Mouse (Mus musculus) stomach, embryonic 16.5 days (tissue): ENCODE measurements around the gene Grb14. TPM values are rescaled to one million over a fixed set of nuclear protein-coding genes. Genes with fewer than 3 reads are reported as not detected.
A peak's percentile ranks its signal among the peaks of the same experiment; 100 is the strongest.

Source experiments
- ATAC-seq: fragments of 200-750 bp; cut with Nextera tagmentation; 2 replicates; pipeline ENCODE4 v1.8.0; 2017; ENCODE audit warnings: moderate number of reproducible peaks, moderate TSS enrichment; ENCODE audit not compliant: insufficient read depth, low FRiP score
- H3K27ac ChIP-seq: fragments of 300-500 bp; sonication (generic); 2 replicates; pipeline ENCODE4 v1.5.1; 2014; ENCODE audit warnings: low read length
- H3K27me3 ChIP-seq: fragments of 300-500 bp; sonication (generic); 2 replicates; pipeline ENCODE4 v1.6.1; 2014; ENCODE audit warnings: low read length, control low read depth, mixed read lengths; ENCODE audit not compliant: control insufficient read depth, insufficient read depth
- H3K36me3 ChIP-seq: fragments of 300-500 bp; sonication (generic); 2 replicates; pipeline ENCODE4 v1.6.1; 2014; ENCODE audit warnings: low read length; ENCODE audit not compliant: control insufficient read depth, insufficient read depth
- H3K4me1 ChIP-seq: fragments of 300-500 bp; sonication (generic); 2 replicates; pipeline ENCODE4 v1.6.1; 2014; ENCODE audit warnings: low read length, control low read depth, mixed read lengths; ENCODE audit not compliant: control insufficient read depth, insufficient read depth
- H3K4me2 ChIP-seq: fragments of 300-500 bp; sonication (generic); 2 replicates; pipeline ENCODE4 v1.6.1; 2014; ENCODE audit warnings: low read depth, low read length, mixed read lengths
- H3K4me3 ChIP-seq: fragments of 300-500 bp; sonication (generic); replicated peaks from 2 replicates; pipeline ENCODE4 v1.5.1; 2014; ENCODE audit warnings: mild to moderate bottlenecking, low read length
- H3K9ac ChIP-seq: fragments of 300-500 bp; sonication (generic); 2 replicates; pipeline ENCODE4 v1.6.1; 2014; ENCODE audit warnings: low read length
- H3K9me3 ChIP-seq: fragments of 300-500 bp; sonication (generic); replicated peaks from 2 replicates; pipeline ENCODE4 v1.6.1; 2016; ENCODE audit warnings: low read length, control low read depth; ENCODE audit not compliant: control insufficient read depth
- WGBS: fragments of 180-500 bp; shearing (Covaris S2); extraction: QIAGEN DNeasy Blood & Tissue Kit; methylation state at CpG from one replicate; pipeline ENCODE4 v1.1.7; 2014; 5-methylcytosine and 5-hydroxymethylcytosine counted together
- polyA plus RNA-seq: library from polyadenylated mRNA; unstranded; fragments of >200 nt; fragmentation: Nextera tagmentation; extraction: Ambion mirVana; gene quantifications from 2 replicates; pipeline ENCODE4 v1.2.1, GENCODE M21; 2015

The Grb14 gene
- polyA plus RNA-seq, 1 experiment from 2014 or later: 18.0 TPM

DNA sequence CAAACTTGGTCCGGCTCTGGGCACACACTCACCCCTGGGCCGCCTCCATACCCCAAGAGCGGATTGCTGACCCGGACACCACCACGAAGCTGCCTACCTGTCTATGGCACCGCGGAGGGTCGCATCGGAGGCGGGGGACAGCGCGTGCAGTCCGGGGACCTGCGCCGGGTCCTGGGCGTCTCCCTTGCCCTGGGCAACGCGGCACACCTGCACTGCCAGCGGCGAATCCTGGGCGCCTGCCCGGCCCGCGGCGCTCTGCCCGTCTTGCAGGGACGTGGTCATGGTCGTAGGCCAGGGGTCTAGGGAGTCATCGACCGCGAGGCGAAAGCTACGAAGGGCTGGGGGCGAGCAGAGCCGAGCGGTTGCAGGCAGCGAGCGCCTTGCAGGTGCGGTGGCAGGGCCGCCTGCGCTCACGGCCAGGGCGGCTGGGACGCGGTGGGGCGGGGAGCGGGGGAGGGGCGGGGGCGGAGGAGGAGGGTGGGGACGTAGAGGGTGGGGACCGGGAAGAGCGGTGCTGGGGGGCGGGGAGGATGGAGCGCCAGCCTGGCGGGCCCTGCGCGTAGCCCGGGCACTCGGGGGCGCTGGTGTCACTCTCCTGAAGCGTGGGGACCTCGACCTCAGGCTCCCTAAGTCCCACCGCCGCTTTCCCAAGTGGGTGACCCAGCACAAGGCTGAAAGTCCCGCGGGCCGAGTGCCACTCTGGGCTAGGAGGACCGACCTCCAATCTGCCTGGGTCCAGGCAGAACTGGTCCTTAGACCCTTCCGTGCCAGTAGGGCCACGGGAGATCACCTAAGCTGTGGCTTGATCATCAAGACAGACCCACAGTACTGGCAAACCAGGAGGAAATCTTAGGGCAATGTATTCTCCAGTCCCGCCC, 2.2 kb downstream of the Grb14 start:
- Histone ChIP-seq H3K27me3 (no peaks in the 10 kb centered on the region), H3K36me3 (no peaks in the 10 kb centered on the region), H3K4me1 (no peaks in the 10 kb centered on the region), H3K9ac (peak overlapping the region; percentile 72), H3K9me3 (no peaks in the 10 kb centered on the region), H3K4me3 (peak overlapping the region; percentile 63), H3K4me2 (peak overlapping the region; percentile 97), H3K27ac (peak overlapping the region; percentile 46; the same call in 1 of the 2 replicates)
- ATAC-seq: peak; percentile 92
- WGBS: under 1% methylated on average over 67 of the region's 71 CpGs

DNA sequence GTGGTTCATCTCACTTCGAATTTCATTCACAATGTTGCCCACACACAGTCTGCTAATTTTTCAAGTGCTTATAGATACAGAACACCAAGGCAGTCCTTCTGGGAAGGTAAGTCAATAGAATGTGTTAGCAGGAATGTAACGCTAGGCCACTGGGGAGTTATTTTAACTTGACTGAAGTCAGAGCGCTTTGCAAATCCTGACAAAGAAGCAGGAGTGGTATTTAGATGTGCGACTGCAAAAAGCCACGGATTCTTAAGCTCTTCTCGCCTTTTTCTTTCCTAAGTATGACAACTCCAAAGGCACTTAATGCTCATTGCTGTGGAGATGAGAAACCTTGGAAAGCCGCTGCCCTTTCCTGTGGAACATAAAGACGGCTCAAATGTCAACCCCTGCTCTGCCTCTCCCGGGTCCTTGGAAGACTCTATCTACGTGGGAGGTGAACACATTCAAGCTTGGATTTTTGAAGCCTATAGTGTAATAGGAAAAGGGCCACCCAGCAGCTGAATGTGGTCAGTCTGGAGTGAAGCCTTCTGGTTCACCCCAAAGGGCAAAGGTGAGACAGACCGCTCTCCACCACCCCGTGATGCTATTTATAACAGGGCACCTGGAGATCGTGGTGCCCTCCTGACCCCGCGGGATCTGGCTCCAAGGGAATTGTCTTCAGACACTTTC, 3.0 kb downstream of the Grb14 start:
- Histone ChIP-seq H3K4me2 (peak overlapping the region; percentile 97), H3K9me3 (no peaks in the 10 kb centered on the region), H3K27ac (peak overlapping the region; percentile 46; the same call in 1 of the 2 replicates), H3K36me3 (no peaks in the 10 kb centered on the region), H3K27me3 (no peaks in the 10 kb centered on the region), H3K4me3 (peak overlapping the region; percentile 63), H3K4me1 (no peaks in the 10 kb centered on the region), H3K9ac (peak overlapping the region; percentile 72)
- 10% methylated on average over 15 of the region's 15 CpGs for WGBS
- peak; percentile 17; the same call in 1 of the 2 replicates for ATAC-seq

DNA sequence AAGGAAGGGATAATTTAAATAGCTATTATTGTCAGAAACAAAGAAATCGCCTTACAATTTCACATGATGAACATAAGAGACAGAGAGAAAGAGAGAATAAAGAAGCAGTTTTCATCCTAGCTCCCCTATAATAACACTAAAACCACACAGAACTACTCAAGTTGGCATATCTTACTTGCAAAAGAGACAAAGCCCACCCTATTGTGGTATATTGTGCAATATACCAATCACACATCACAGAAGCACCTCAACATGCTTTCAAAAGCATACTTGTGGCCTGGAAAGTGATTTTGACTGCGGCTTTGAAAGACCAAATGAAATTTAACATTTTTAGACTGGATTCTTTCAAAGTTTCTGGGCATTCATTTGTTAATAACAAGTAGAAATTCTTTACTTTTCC, 7.4 kb downstream of the Grb14 start:
- Histone ChIP-seq H3K4me1 (no peaks in the 10 kb centered on the region), H3K4me3 (no peak overlapping the region), H3K9ac (no peak overlapping the region), H3K36me3 (no peaks in the 10 kb centered on the region), H3K4me2 (no peak overlapping the region), H3K9me3 (no peaks in the 10 kb centered on the region), H3K27me3 (no peaks in the 10 kb centered on the region), H3K27ac (no peak overlapping the region)
- 92% methylated on average over 2 of the region's 2 CpGs for WGBS
- ATAC-seq: no peak

DNA sequence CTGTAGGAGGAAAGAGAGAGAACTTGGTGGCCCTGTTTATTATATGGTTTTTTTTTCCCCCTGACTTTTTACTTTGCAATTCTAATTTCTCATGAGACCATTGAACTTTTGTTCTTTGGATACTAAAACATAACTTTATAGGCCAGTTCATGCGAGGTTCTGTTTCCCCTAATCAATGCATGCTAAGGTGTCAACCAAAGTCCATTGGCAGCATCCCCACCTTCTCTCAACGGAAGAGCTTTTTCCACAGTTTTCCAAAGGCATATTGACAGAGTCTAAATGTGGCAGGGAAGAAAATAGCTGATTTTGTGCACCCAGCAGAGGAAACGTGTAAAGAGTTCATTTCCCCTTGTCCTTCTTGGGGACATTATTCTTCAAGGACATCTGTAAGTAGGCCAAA, 10.2 kb downstream of the Grb14 start:
- WGBS: 75% methylated on average over 3 of the region's 3 CpGs
- H3K9ac ChIP-seq: no peak overlapping the region
- H3K4me3 ChIP-seq: no peak overlapping the region
- no peaks in the 10 kb centered on the region for H3K36me3 ChIP-seq
- H3K27ac ChIP-seq: no peak overlapping the region
- H3K27me3 ChIP-seq: no peaks in the 10 kb centered on the region
- H3K4me2 ChIP-seq: no peak overlapping the region
- no peaks in the 10 kb centered on the region for H3K4me1 ChIP-seq
- no peaks in the 10 kb centered on the region for H3K9me3 ChIP-seq
- ATAC-seq: no peak

DNA sequence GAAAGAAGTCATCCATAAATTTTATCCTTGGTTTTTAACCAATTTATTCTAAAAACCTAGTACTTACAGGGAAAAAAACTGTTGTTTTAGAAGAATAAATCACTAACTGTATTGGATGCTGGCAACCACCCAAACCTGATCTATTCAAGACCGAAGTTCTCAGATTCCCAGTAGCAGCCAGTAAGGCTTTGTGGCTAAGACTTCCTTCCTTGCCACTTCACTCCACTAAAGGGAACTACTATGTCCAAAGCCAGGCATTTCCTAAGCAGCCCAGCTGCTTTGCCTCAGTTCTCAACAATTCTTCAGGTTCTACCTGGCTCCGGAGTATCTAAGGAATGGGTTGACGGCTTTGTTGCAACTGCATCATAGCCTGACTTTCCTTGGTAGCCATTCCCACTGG, 14.7 kb downstream of the Grb14 start:
- no peak overlapping the region for H3K9ac ChIP-seq
- no peaks in the 10 kb centered on the region for H3K27me3 ChIP-seq
- 57% methylated on average over 3 of the region's 3 CpGs for WGBS
- ATAC-seq: no peak
- no peaks in the 10 kb centered on the region for H3K36me3 ChIP-seq
- no peak overlapping the region for H3K27ac ChIP-seq
- H3K4me1 ChIP-seq: no peaks in the 10 kb centered on the region
- no peak overlapping the region for H3K4me2 ChIP-seq
- H3K4me3 ChIP-seq: no peak overlapping the region
- H3K9me3 ChIP-seq: no peaks in the 10 kb centered on the region

DNA sequence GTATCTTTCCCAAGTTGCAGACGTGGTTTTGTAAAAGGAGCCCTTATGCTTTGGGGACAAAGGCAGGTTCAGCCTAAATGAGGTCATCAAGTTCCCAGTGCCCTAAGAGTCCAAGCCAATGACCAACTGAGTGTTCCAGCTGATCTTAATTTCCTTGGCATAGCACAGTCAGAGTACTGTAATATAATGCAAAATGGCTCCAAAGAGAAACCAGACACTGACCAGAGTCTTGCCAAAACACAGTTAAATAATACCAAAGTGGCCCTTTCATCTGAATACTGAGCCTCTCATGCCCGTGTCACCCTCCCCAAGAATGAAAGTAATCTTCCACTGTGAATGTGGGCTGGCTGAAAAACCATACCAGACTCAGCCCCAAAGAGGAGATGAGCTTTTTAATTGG, 17.4 kb downstream of the Grb14 start:
- Histone ChIP-seq H3K4me2 (no peak overlapping the region), H3K27ac (no peak overlapping the region), H3K4me1 (no peaks in the 10 kb centered on the region), H3K27me3 (no peaks in the 10 kb centered on the region), H3K9me3 (no peaks in the 10 kb centered on the region), H3K9ac (no peak overlapping the region), H3K4me3 (no peak overlapping the region), H3K36me3 (no peaks in the 10 kb centered on the region)
- 0 out of 2 replicates have a peak, but pooled peaks have one; percentile 13 for ATAC-seq
- WGBS: 63% methylated on average over 2 of the region's 2 CpGs

DNA sequence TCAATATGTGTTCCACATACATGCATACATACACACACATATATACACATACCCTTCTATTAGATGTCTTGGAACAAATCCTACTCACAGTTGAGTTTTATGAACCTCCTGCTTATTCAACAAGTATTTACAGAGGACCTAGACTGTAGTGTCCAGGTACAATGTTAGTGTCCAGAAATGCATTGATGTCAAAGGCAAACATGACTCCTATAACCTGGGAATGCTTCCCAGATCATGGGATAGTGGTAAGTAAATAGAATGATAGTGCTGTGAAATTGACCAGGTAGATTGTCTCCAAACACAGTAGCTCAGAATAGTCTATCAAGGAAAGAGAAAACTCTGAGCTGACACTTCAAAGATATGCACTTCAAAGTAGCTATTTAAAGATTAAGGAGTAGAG, 19.7 kb downstream of the Grb14 start:
- Histone ChIP-seq H3K4me1 (no peaks in the 10 kb centered on the region), H3K27me3 (no peaks in the 10 kb centered on the region), H3K27ac (no peak overlapping the region), H3K36me3 (no peaks in the 10 kb centered on the region), H3K4me2 (no peak overlapping the region), H3K4me3 (no peak overlapping the region), H3K9me3 (no peaks in the 10 kb centered on the region), H3K9ac (no peak overlapping the region)
- no peak for ATAC-seq

DNA sequence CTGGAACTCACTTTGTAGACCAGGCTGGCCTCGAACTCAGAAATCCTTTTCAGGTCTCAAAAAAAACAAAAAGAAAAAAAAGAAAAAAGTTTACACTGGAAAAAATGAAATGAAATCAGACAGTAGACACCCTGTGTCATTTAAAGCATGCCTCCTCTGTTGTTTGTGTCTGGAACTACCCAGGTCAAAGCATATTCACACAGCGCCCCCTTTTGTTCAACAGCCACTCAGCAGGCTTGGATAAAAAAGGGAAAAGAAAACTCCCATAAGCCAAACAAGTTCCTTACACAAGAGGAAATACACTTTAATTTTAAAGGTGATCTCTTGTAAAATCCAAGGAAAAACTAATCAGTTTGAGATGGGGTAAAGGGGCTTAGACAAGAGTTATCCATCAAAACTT, 21.4 kb downstream of the Grb14 start:
- H3K27ac ChIP-seq: no peak overlapping the region
- H3K4me1 ChIP-seq: no peaks in the 10 kb centered on the region
- 43% methylated on average over 2 of the region's 2 CpGs for WGBS
- no peaks in the 10 kb centered on the region for H3K36me3 ChIP-seq
- no peak overlapping the region for H3K4me2 ChIP-seq
- no peaks in the 10 kb centered on the region for H3K27me3 ChIP-seq
- no peak overlapping the region for H3K4me3 ChIP-seq
- no peak for ATAC-seq
- H3K9me3 ChIP-seq: no peaks in the 10 kb centered on the region
- H3K9ac ChIP-seq: no peak overlapping the region

DNA sequence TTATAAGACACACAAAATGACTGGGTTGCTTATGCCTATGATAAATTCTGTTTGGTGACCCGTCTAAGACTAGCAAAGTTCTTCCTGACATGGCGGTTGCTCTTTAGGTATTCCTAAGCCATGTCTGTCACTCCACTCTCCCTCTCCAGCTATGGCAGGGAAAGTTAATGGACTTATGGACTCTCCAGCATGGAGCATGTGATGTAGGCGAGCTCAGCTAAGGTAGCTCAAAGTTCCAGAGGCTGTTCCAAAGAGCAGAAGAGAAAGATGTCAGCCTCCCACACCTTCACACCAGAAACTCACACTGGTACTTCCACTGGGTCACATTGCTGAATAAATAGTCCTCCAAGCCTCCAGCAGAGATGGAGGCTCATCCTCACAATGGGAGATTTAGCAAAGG, 22.2 kb downstream of the Grb14 start:
- Histone ChIP-seq H3K9me3 (no peaks in the 10 kb centered on the region), H3K27me3 (no peaks in the 10 kb centered on the region), H3K4me2 (no peak overlapping the region), H3K27ac (no peak overlapping the region), H3K4me1 (no peaks in the 10 kb centered on the region), H3K4me3 (no peak overlapping the region), H3K9ac (no peak overlapping the region), H3K36me3 (no peaks in the 10 kb centered on the region)
- WGBS: 86% methylated on average over 3 of the region's 3 CpGs
- ATAC-seq: no peak
